Mouse (Mus musculus) lung, embryonic 16.5 days (tissue): ENCODE data around the gene Thap4. TPM values are rescaled to one million over a fixed set of nuclear protein-coding genes. Genes with fewer than 3 reads are reported as not detected.

Experiments
- ATAC-seq: fragments of 200-750 bp; cut with Nextera tagmentation; 2 replicates; pipeline ENCODE4 v1.8.0; 2017; ENCODE audit warnings: low read depth, mild to moderate bottlenecking, moderate library complexity
- H3K27ac ChIP-seq: fragments of 300-500 bp; sonication (generic); 2 replicates; pipeline ENCODE4 v1.5.1; 2014; ENCODE audit warnings: mild to moderate bottlenecking, control low read depth, low read length
- H3K27me3 ChIP-seq: fragments of 300-500 bp; sonication (generic); 2 replicates; pipeline ENCODE4 v1.6.1; 2014; ENCODE audit warnings: low read depth, low read length, mixed read lengths; ENCODE audit not compliant: control insufficient read depth, insufficient read depth
- H3K36me3 ChIP-seq: fragments of 300-500 bp; sonication (generic); 2 replicates; pipeline ENCODE4 v1.6.1; 2014; ENCODE audit warnings: low read length; ENCODE audit not compliant: control insufficient read depth, insufficient read depth
- H3K4me1 ChIP-seq: fragments of 300-500 bp; sonication (generic); replicated peaks from 2 replicates; pipeline ENCODE4 v1.6.1; 2014; ENCODE audit warnings: low read length, mixed read lengths; ENCODE audit not compliant: control insufficient read depth, insufficient read depth
- H3K4me2 ChIP-seq: fragments of 300-500 bp; sonication (generic); 2 replicates; pipeline ENCODE4 v1.6.1; 2014; ENCODE audit warnings: low read depth, low read length, control low read depth
- H3K4me3 ChIP-seq: fragments of 300-500 bp; sonication (generic); 2 replicates; pipeline ENCODE4 v1.5.1; 2014; ENCODE audit warnings: mild to moderate bottlenecking, low read length, control low read depth
- H3K9ac ChIP-seq: fragments of 300-500 bp; sonication (generic); 2 replicates; pipeline ENCODE4 v1.6.1; 2014; ENCODE audit warnings: low read length, control low read depth
- H3K9me3 ChIP-seq: fragments of 300-500 bp; sonication (generic); 2 replicates; pipeline ENCODE4 v1.6.1; 2016; ENCODE audit warnings: low read length; ENCODE audit not compliant: control insufficient read depth
- WGBS: fragments of 180-500 bp; shearing (Covaris S2); extraction: QIAGEN DNeasy Blood & Tissue Kit; methylation state at CpG from one replicate; pipeline ENCODE4 v1.1.7; 2014; 5-methylcytosine and 5-hydroxymethylcytosine counted together
- polyA plus RNA-seq: library from polyadenylated mRNA; unstranded; fragments of >200 nt; fragmentation: Nextera tagmentation; extraction: Ambion mirVana; gene quantifications from 2 replicates; pipeline ENCODE4 v1.2.1, GENCODE M21; 2015

The Thap4 gene
- polyA plus RNA-seq, 1 experiment from 2014 or later: 47.2 TPM

GRCm38 (mm10) chr1:93654275-93654674, 100.4 kb downstream of the Thap4 start:
- no peak for ATAC-seq

More at GRCm38 (mm10) chr1:93654275-93654674, 100.4 kb downstream of the Thap4 start:
- no peaks in the 10 kb centered on the region for H3K9me3 ChIP-seq
- H3K4me2 ChIP-seq: no peak overlapping the region
- 30% methylated on average over 2 of the region's 2 CpGs for WGBS
- no peak overlapping the region for H3K27ac ChIP-seq
- H3K36me3 ChIP-seq: no peaks in the 10 kb centered on the region
- no peak overlapping the region for H3K9ac ChIP-seq
- H3K4me1 ChIP-seq: no peaks in the 10 kb centered on the region
- H3K4me3 ChIP-seq: no peak overlapping the region
- no peaks in the 10 kb centered on the region for H3K27me3 ChIP-seq

Other genes with a start within 250 kb of the Thap4 start
- 4.2 and 6.2 TPM in 2 replicates for gene Farp2, start 242.8 kb downstream of the Thap4 start, polyA plus RNA-seq
- 176 and 183 TPM in 2 replicates for gene Stk25, start 96.2 kb downstream of the Thap4 start, polyA plus RNA-seq
- gene Bok, start 69.2 kb downstream of the Thap4 start, polyA plus RNA-seq: 65.9 and 68.1 TPM in 2 replicates
- gene Atg4b, start 3.4 kb downstream of the Thap4 start, polyA plus RNA-seq: 72.1 and 80.3 TPM in 2 replicates
- gene Dtymk, start 47.1 kb upstream of the Thap4 start, polyA plus RNA-seq: 231 and 238 TPM in 2 replicates
- gene Ing5, start 49.1 kb upstream of the Thap4 start, polyA plus RNA-seq: 20.1 and 21.1 TPM in 2 replicates
- gene D2hgdh, start 70.0 kb upstream of the Thap4 start, polyA plus RNA-seq: 15.4 and 17.2 TPM in 2 replicates
- gene Gal3st2, start 106.4 kb upstream of the Thap4 start, polyA plus RNA-seq: 0.11 and 0.16 TPM in 2 replicates
- not detected in 2 replicates for gene Gal3st2b, start 163.4 kb upstream of the Thap4 start, polyA plus RNA-seq
- gene Gal3st2c, start 235.6 kb upstream of the Thap4 start, polyA plus RNA-seq: not detected in 2 replicates